In genomic region chrX:85574182-85574541, GRCm38 (mm10) we compare ENCODE assay signal across 7 mouse cellular contexts. TPM values are rescaled to one million over a fixed set of nuclear protein-coding genes. Genes with fewer than 3 reads are reported as not detected.
DNase-seq lines count a peak whose midpoint lies in the region; ATAC-seq lines count a peak whose summit lies in the region.

No protein-coding gene starts in this region.

- no peaks in the 10 kb centered on the region for H3K36me3 ChIP-seq in forebrain, embryonic 12.5 days (replicated peaks)
- H3K36me3 ChIP-seq in limb, embryonic 11.5 days (ENCODE audit: control insufficient read depth, insufficient read depth, low read length), result no peaks in the 10 kb centered on the region
- H3K36me3 ChIP-seq in midbrain, embryonic 15.5 days (replicated peaks), result no peaks in the 10 kb centered on the region

- no peaks in the 10 kb centered on the region for H3K9me3 ChIP-seq in forebrain, embryonic 12.5 days
- no peaks in the 10 kb centered on the region for H3K9me3 ChIP-seq in limb, embryonic 11.5 days (ENCODE audit: control insufficient read depth, low read length)
- no peaks in the 10 kb centered on the region for H3K9me3 ChIP-seq in midbrain, embryonic 15.5 days

- peak overlapping the region; percentile 64 for H3K4me3 ChIP-seq in forebrain, embryonic 12.5 days (replicated peaks)
- H3K4me3 ChIP-seq in limb, embryonic 11.5 days (ENCODE audit: low read depth, low read length), result peak overlapping the region; percentile 57
- H3K4me3 ChIP-seq in midbrain, embryonic 15.5 days, result peak overlapping the region; percentile 63

- H3K9ac ChIP-seq in forebrain, embryonic 12.5 days, result peak overlapping the region; percentile 72
- peak overlapping the region; percentile 66 for H3K9ac ChIP-seq in limb, embryonic 11.5 days (ENCODE audit: low read length)
- H3K9ac ChIP-seq in midbrain, embryonic 15.5 days, result peak overlapping the region; percentile 66

- peak; percentile 75 for ATAC-seq in forebrain, embryonic 12.5 days (ENCODE audit: low FRiP score)
- ATAC-seq in limb, embryonic 11.5 days (ENCODE audit: insufficient number of reproducible peaks, low FRiP score, low TSS enrichment, low read depth), result peak; percentile 70
- peak; percentile 75 for ATAC-seq in midbrain, embryonic 15.5 days (replicated peaks)

- WGBS in forebrain, embryonic 12.5 days, result 30% methylated on average over 24 of the region's 34 CpGs
- WGBS in limb, embryonic 11.5 days, result 12% methylated on average over 18 of the region's 34 CpGs
- 20% methylated on average over 33 of the region's 34 CpGs for WGBS in midbrain, embryonic 15.5 days

- H3K4me1 ChIP-seq in forebrain, embryonic 12.5 days, result 0 out of 2 replicates have a peak, but pooled peaks cover 2% of the 10 kb centered on the region
- no peaks in the 10 kb centered on the region for H3K4me1 ChIP-seq in limb, embryonic 11.5 days (ENCODE audit: control insufficient read depth, insufficient read depth, low read length)
- H3K4me1 ChIP-seq in midbrain, embryonic 15.5 days, result peaks cover 4% of the 10 kb centered on the region; the same call in 1 of the 2 replicates

- peak overlapping the region; percentile 36; the same call in 1 of the 2 replicates for H3K27ac ChIP-seq in forebrain, embryonic 12.5 days
- no peak overlapping the region for H3K27ac ChIP-seq in limb, embryonic 11.5 days (replicated peaks; ENCODE audit: low read depth, low read length)
- H3K27ac ChIP-seq in midbrain, embryonic 15.5 days, result peak overlapping the region; percentile 74

- H3K4me2 ChIP-seq in forebrain, embryonic 12.5 days, result peak overlapping the region; percentile 52
- H3K4me2 ChIP-seq in limb, embryonic 11.5 days (ENCODE audit: low read depth, severe bottlenecking), result peak overlapping the region; percentile 46
- H3K4me2 ChIP-seq in midbrain, embryonic 15.5 days, result peak overlapping the region; percentile 52

- peak; percentile 1 for DNase-seq in retina, adult 2 months (ENCODE audit: low read depth, low spot score)
- DNase-seq in retina, postnatal 1 day, result no peak
- DNase-seq in ZHBTc4 (ENCODE audit: low read depth, low spot score), result peak; percentile 69
- DNase-seq in limb, embryonic 11.5 days (ENCODE audit: low spot score), result peak; percentile 39
- DNase-seq in frontal cortex, postnatal 14 days (ENCODE audit: low spot score in 2 of 2), result no peak

- H3K27me3 ChIP-seq in forebrain, embryonic 12.5 days, result no peaks in the 10 kb centered on the region
- no peaks in the 10 kb centered on the region for H3K27me3 ChIP-seq in limb, embryonic 11.5 days (ENCODE audit: control insufficient read depth, insufficient read depth, low read length)
- no peaks in the 10 kb centered on the region for H3K27me3 ChIP-seq in midbrain, embryonic 15.5 days (replicated peaks)

RNA-seq across cellular contexts. Expression of gene Tab3, which starts 0.3 kb away (rescaled TPM):
- polyA plus RNA-seq in forebrain, embryonic 12.5 days (2016; fragmentation: Nextera tagmentation; extraction: Ambion mirVana), result 5.6 and 6.2 TPM in 2 replicates
- 3.9 and 4.2 TPM in 2 replicates for polyA plus RNA-seq in limb, embryonic 11.5 days (2014; fragmentation: Nextera tagmentation; extraction: Ambion mirVana)
- 7.6 and 8.1 TPM in 2 replicates for polyA plus RNA-seq in midbrain, embryonic 15.5 days (2015; fragmentation: Nextera tagmentation; extraction: Ambion mirVana)

Comparison
In these comparisons a context has a peak if more than half of its experiments do, and no peak if none do; other contexts are left out.
1. DNase-seq: peak in retina, adult 2 months (single experiment), ZHBTc4 (single experiment) and limb, embryonic 11.5 days (single experiment); none in retina, postnatal 1 day (single experiment) and frontal cortex, postnatal 14 days (0 of 2).
2. Peak in every context shown above with its lines, with median percentiles within 50 percentile points of each other: ATAC-seq, H3K4me2 ChIP-seq, H3K4me3 ChIP-seq and H3K9ac ChIP-seq.